Comparison of ENCODE assay signal across 9 mouse cellular contexts in genomic region chr2:25278928-25279882, GRCm38 (mm10). TPM values are rescaled to one million over a fixed set of nuclear protein-coding genes. Genes with fewer than 3 reads are reported as not detected.
DNase-seq lines count a peak whose midpoint lies in the region; ATAC-seq and TF ChIP-seq lines count a peak whose summit lies in the region.
"Had no signal": no experiment of that assay in that cellular context is flagged by ENCODE, and none has a peak within 500 bp of the region (broad histone marks: within the 10 kb centered on the region; RNA-seq: fewer than 3 reads in every experiment).

No protein-coding gene starts in this region.

- no peaks in the 10 kb centered on the region for H3K9me3 ChIP-seq in hindbrain, embryonic 11.5 days (ENCODE audit: control insufficient read depth, low read length)
- no peaks in the 10 kb centered on the region for H3K9me3 ChIP-seq in hindbrain, embryonic 12.5 days (replicated peaks)
- no peaks in the 10 kb centered on the region for H3K9me3 ChIP-seq in heart, postnatal 0 days (replicated peaks; ENCODE audit: control insufficient read depth, low read length)
- H3K9me3 ChIP-seq: limb, embryonic 12.5 days had no signal

- TF ChIP-seq CTCF in heart, postnatal 0 days (IDR thresholded peaks at IDR 0.05; ENCODE audit: low read depth): peak; percentile 83

- TF ChIP-seq EP300 in heart, postnatal 0 days (IDR thresholded peaks at IDR 0.05; ENCODE audit: low read depth): no peak

- H3K4me1 ChIP-seq in hindbrain, embryonic 11.5 days (replicated peaks; ENCODE audit: control insufficient read depth, insufficient read depth, low read length): no peaks in the 10 kb centered on the region; the same call in 1 of the 2 replicates
- 0 out of 2 replicates have a peak, but pooled peaks cover 3% of the 10 kb centered on the region for H3K4me1 ChIP-seq in hindbrain, embryonic 12.5 days
- H3K4me1 ChIP-seq in heart, postnatal 0 days (ENCODE audit: control insufficient read depth, insufficient read depth): no peaks in the 10 kb centered on the region
- H3K4me1 ChIP-seq: limb, embryonic 12.5 days had no signal

- H3K4me3 ChIP-seq in hindbrain, embryonic 11.5 days (ENCODE audit: low read depth, low read length): no peak overlapping the region
- no peak overlapping the region for H3K4me3 ChIP-seq in hindbrain, embryonic 12.5 days
- no peak overlapping the region for H3K4me3 ChIP-seq in heart, postnatal 0 days (ENCODE audit: low read depth, low read length)
- H3K4me3 ChIP-seq: limb, embryonic 12.5 days had no signal

- H3K36me3 ChIP-seq in hindbrain, embryonic 11.5 days (ENCODE audit: control insufficient read depth, insufficient read depth, low read length): peaks cover 18% of the 10 kb centered on the region
- peaks cover 92% of the 10 kb centered on the region for H3K36me3 ChIP-seq in hindbrain, embryonic 12.5 days
- peaks cover 93% of the 10 kb centered on the region for H3K36me3 ChIP-seq in heart, postnatal 0 days (replicated peaks; ENCODE audit: control insufficient read depth, insufficient read depth, low read length)

- WGBS in hindbrain, embryonic 11.5 days: 63% methylated on average over 13 of the region's 13 CpGs
- WGBS in hindbrain, embryonic 12.5 days: 60% methylated on average over 13 of the region's 13 CpGs
- WGBS in heart, postnatal 0 days: 55% methylated on average over 13 of the region's 13 CpGs

- no peak for ATAC-seq in hindbrain, embryonic 11.5 days (ENCODE audit: low FRiP score)
- no peak for ATAC-seq in hindbrain, embryonic 12.5 days (ENCODE audit: low FRiP score)
- 0 out of 2 replicates have a peak, but pooled peaks have one; percentile 33 for ATAC-seq in heart, postnatal 0 days (ENCODE audit: insufficient read depth, low read depth)
- ATAC-seq in megakaryocyte progenitor cell, adult 5-6 weeks (replicated peaks; ENCODE audit: poor library complexity): peak; percentile 99

- H3K27ac ChIP-seq in hindbrain, embryonic 11.5 days (ENCODE audit: low read depth, low read length): no peak overlapping the region
- no peak overlapping the region for H3K27ac ChIP-seq in hindbrain, embryonic 12.5 days
- no peak overlapping the region for H3K27ac ChIP-seq in heart, postnatal 0 days (ENCODE audit: low read depth)
- H3K27ac ChIP-seq: limb, embryonic 12.5 days had no signal

- H3K4me2 ChIP-seq in hindbrain, embryonic 11.5 days (replicated peaks; ENCODE audit: low read depth, low read length): no peak overlapping the region
- no peak overlapping the region for H3K4me2 ChIP-seq in hindbrain, embryonic 12.5 days (replicated peaks)
- no peak overlapping the region for H3K4me2 ChIP-seq in heart, postnatal 0 days (ENCODE audit: low read depth, low read length)
- H3K4me2 ChIP-seq: limb, embryonic 12.5 days had no signal

- no peaks in the 10 kb centered on the region for H3K27me3 ChIP-seq in hindbrain, embryonic 11.5 days (ENCODE audit: control insufficient read depth, insufficient read depth, low read length)
- H3K27me3 ChIP-seq in hindbrain, embryonic 12.5 days: no peaks in the 10 kb centered on the region
- no peaks in the 10 kb centered on the region for H3K27me3 ChIP-seq in heart, postnatal 0 days (ENCODE audit: control insufficient read depth, insufficient read depth, low read length)
- H3K27me3 ChIP-seq: limb, embryonic 12.5 days had no signal

- no peak overlapping the region for H3K9ac ChIP-seq in hindbrain, embryonic 11.5 days (ENCODE audit: low read depth, low read length)
- no peak overlapping the region for H3K9ac ChIP-seq in hindbrain, embryonic 12.5 days
- H3K9ac ChIP-seq in heart, postnatal 0 days (replicated peaks; ENCODE audit: low read depth, low read length): no peak overlapping the region
- H3K9ac ChIP-seq: limb, embryonic 12.5 days had no signal

- DNase-seq in hindbrain, embryonic 11.5 days (ENCODE audit: low spot score): peak; percentile 90
- peak; percentile 75 for DNase-seq in adrenal gland, adult 2 months
- DNase-seq in embryo, embryonic 10.5 days (ENCODE audit: low spot score): peak; percentile 89
- peak; percentile 74 for DNase-seq in heart, postnatal 0 days (ENCODE audit: low spot score)
- peak; percentile 72 to 93 for DNase-seq in layer of hippocampus, postnatal 25 days (ENCODE audit: extremely low spot score in 1 of 2, low spot score in 1 of 2)
- DNase-seq in spleen, postnatal 10 days (ENCODE audit: low spot score in 2 of 2): peak; percentile 68 to 91

RNA-seq across cellular contexts. Expression of gene Anapc2, which starts 6.9 kb away (rescaled TPM):
- 107 and 110 TPM in 2 replicates for polyA plus RNA-seq in hindbrain, embryonic 11.5 days (2014; fragmentation: Nextera tagmentation; extraction: Ambion mirVana)
- polyA plus RNA-seq in hindbrain, embryonic 12.5 days (2016; fragmentation: Nextera tagmentation; extraction: Ambion mirVana): 147 and 152 TPM in 2 replicates
- total RNA-seq in adrenal gland, adult 2 months (2021): 10 to 100 TPM; 78.8 to 82.7 TPM
- 93.1 and 110 TPM in 2 replicates for polyA plus RNA-seq in adrenal gland, adult 2 months (2012; rRNA removed)
- total RNA-seq in heart, postnatal 0 days (2014; rRNA removed; ENCODE audit: low replicate concordance): 31.4 and 48.6 TPM in 2 replicates
- 41.0 and 46.5 TPM in 2 replicates for polyA plus RNA-seq in heart, postnatal 0 days (2015; fragmentation: Nextera tagmentation; extraction: Ambion mirVana)
- total RNA-seq in layer of hippocampus, postnatal 25 days (2021): 10 to 100 TPM; 85.1 to 86.5 TPM
- total RNA-seq in megakaryocyte progenitor cell, adult 5-6 weeks (2015): 28.3 and 34.4 TPM in 2 replicates
- 36.5 and 42.4 TPM in 2 replicates for total RNA-seq in megakaryocyte progenitor cell, adult 5-6 weeks (2017)

RNA-seq across cellular contexts. Expression of gene Ssna1, which starts 7.0 kb away (rescaled TPM):
- polyA plus RNA-seq in hindbrain, embryonic 11.5 days (2014; fragmentation: Nextera tagmentation; extraction: Ambion mirVana): 244 and 248 TPM in 2 replicates
- polyA plus RNA-seq in hindbrain, embryonic 12.5 days (2016; fragmentation: Nextera tagmentation; extraction: Ambion mirVana): 195 and 201 TPM in 2 replicates
- total RNA-seq in adrenal gland, adult 2 months (2021): 10 to 100 TPM; 37.6 to 46.1 TPM
- 55.2 and 62.1 TPM in 2 replicates for polyA plus RNA-seq in adrenal gland, adult 2 months (2012; rRNA removed)
- total RNA-seq in heart, postnatal 0 days (2014; rRNA removed; ENCODE audit: low replicate concordance): 58.9 and 110 TPM in 2 replicates
- 111 and 117 TPM in 2 replicates for polyA plus RNA-seq in heart, postnatal 0 days (2015; fragmentation: Nextera tagmentation; extraction: Ambion mirVana)
- total RNA-seq in layer of hippocampus, postnatal 25 days (2021): 10 to 100 TPM; 69.2 to 71.6 TPM
- 136 and 148 TPM in 2 replicates for total RNA-seq in megakaryocyte progenitor cell, adult 5-6 weeks (2015)
- total RNA-seq in megakaryocyte progenitor cell, adult 5-6 weeks (2017): 71.3 and 92.7 TPM in 2 replicates

RNA-seq across cellular contexts. Expression of gene Tmem210, which starts 8.7 kb away (rescaled TPM):
- not detected in 2 replicates for polyA plus RNA-seq in hindbrain, embryonic 11.5 days (2014; fragmentation: Nextera tagmentation; extraction: Ambion mirVana)
- polyA plus RNA-seq in hindbrain, embryonic 12.5 days (2016; fragmentation: Nextera tagmentation; extraction: Ambion mirVana): not detected in 2 replicates
- total RNA-seq in adrenal gland, adult 2 months (2021): not detected
- polyA plus RNA-seq in adrenal gland, adult 2 months (2012; rRNA removed): not detected in 2 replicates
- not detected in 2 replicates for total RNA-seq in heart, postnatal 0 days (2014; rRNA removed; ENCODE audit: low replicate concordance)
- not detected in 2 replicates for polyA plus RNA-seq in heart, postnatal 0 days (2015; fragmentation: Nextera tagmentation; extraction: Ambion mirVana)
- total RNA-seq in layer of hippocampus, postnatal 25 days (2021): not detected
- total RNA-seq in megakaryocyte progenitor cell, adult 5-6 weeks (2015): not detected in 2 replicates
- not detected in 2 replicates for total RNA-seq in megakaryocyte progenitor cell, adult 5-6 weeks (2017)
- polyA plus RNA-seq: limb, embryonic 12.5 days had no signal

RNA-seq across cellular contexts. Expression of gene Lrrc26, which starts 10.5 kb away (rescaled TPM):
- polyA plus RNA-seq in hindbrain, embryonic 11.5 days (2014; fragmentation: Nextera tagmentation; extraction: Ambion mirVana): not detected in 2 replicates
- polyA plus RNA-seq in hindbrain, embryonic 12.5 days (2016; fragmentation: Nextera tagmentation; extraction: Ambion mirVana): not detected in 2 replicates
- not detected for total RNA-seq in adrenal gland, adult 2 months (2021)
- polyA plus RNA-seq in adrenal gland, adult 2 months (2012; rRNA removed): not detected in 2 replicates
- not detected in 2 replicates for total RNA-seq in heart, postnatal 0 days (2014; rRNA removed; ENCODE audit: low replicate concordance)
- 1.2 TPM in 1 of 2 replicates, not detected in the other for polyA plus RNA-seq in heart, postnatal 0 days (2015; fragmentation: Nextera tagmentation; extraction: Ambion mirVana)
- not detected for total RNA-seq in layer of hippocampus, postnatal 25 days (2021)
- total RNA-seq in megakaryocyte progenitor cell, adult 5-6 weeks (2015): not detected in 2 replicates
- not detected in 2 replicates for total RNA-seq in megakaryocyte progenitor cell, adult 5-6 weeks (2017)
- polyA plus RNA-seq: limb, embryonic 12.5 days had no signal

RNA-seq across cellular contexts. Expression of gene Tprn, which starts 16.8 kb away (rescaled TPM):
- 4.0 and 4.5 TPM in 2 replicates for polyA plus RNA-seq in hindbrain, embryonic 11.5 days (2014; fragmentation: Nextera tagmentation; extraction: Ambion mirVana)
- polyA plus RNA-seq in hindbrain, embryonic 12.5 days (2016; fragmentation: Nextera tagmentation; extraction: Ambion mirVana): 13.2 and 14.9 TPM in 2 replicates
- total RNA-seq in adrenal gland, adult 2 months (2021): 10 to 100 TPM in 1 of 2 experiments, 1 to 10 TPM in 1; 10.0 to 13.1 TPM
- 13.6 and 14.6 TPM in 2 replicates for polyA plus RNA-seq in adrenal gland, adult 2 months (2012; rRNA removed)
- 5.2 and 5.4 TPM in 2 replicates for total RNA-seq in heart, postnatal 0 days (2014; rRNA removed; ENCODE audit: low replicate concordance)
- 3.6 and 3.7 TPM in 2 replicates for polyA plus RNA-seq in heart, postnatal 0 days (2015; fragmentation: Nextera tagmentation; extraction: Ambion mirVana)
- total RNA-seq in layer of hippocampus, postnatal 25 days (2021): 10 to 100 TPM; 27.0 to 29.4 TPM
- 7.9 and 13.3 TPM in 2 replicates for total RNA-seq in megakaryocyte progenitor cell, adult 5-6 weeks (2015)
- total RNA-seq in megakaryocyte progenitor cell, adult 5-6 weeks (2017): 7.6 and 9.2 TPM in 2 replicates

Comparison
In these comparisons a context has a peak if more than half of its experiments do, and no peak if none do; other contexts are left out.
1. ATAC-seq: peak in heart, postnatal 0 days (single experiment) and megakaryocyte progenitor cell, adult 5-6 weeks (single experiment); none in hindbrain, embryonic 11.5 days (single experiment) and hindbrain, embryonic 12.5 days (single experiment).
2. Peak in every context shown above with its lines, with median percentiles within 50 percentile points of each other: DNase-seq.